Mouse (Mus musculus): ENCODE data around the gene Rpsa. TPM values are rescaled to one million over a fixed set of nuclear protein-coding genes. Genes with fewer than 3 reads are reported as not detected.

Gene Rpsa
- polyA plus RNA-seq, 1 experiment from 2014 or later: 856 TPM

- Histone ChIP-seq H3K27me3 (ENCODE audit: control insufficient read depth, insufficient read depth, low read length) (no peaks in the 10 kb centered on the region), H3K27ac (ENCODE audit: low read length) (no peak overlapping the region), H3K4me3 (ENCODE audit: low read length) (no peak overlapping the region), H3K36me3 (ENCODE audit: control insufficient read depth, insufficient read depth) (peaks cover 23% of the 10 kb centered on the region), H3K9ac (ENCODE audit: low read length) (no peak overlapping the region), H3K9me3 (replicated peaks; ENCODE audit: control insufficient read depth, low read length) (no peaks in the 10 kb centered on the region), H3K4me2 (ENCODE audit: low read depth, low read length) (no peak overlapping the region), H3K4me1 (ENCODE audit: control insufficient read depth, insufficient read depth, low read length) (no peaks in the 10 kb centered on the region)
- no peak for ATAC-seq (replicated peaks; ENCODE audit: extremely low read depth, insufficient read depth, low FRiP score)
- WGBS: 84% methylated on average over 11 of the region's 11 CpGs
These were observed 8.0 kb downstream of the Rpsa start for GRCm38 (mm10) chr9:120135454-120135853.

GRCm38 (mm10) chr9:120140652-120141051, 13.2 kb downstream of the Rpsa start:
- H3K9ac ChIP-seq (ENCODE audit: low read length): no peak overlapping the region
- 8% methylated on average over 4 of the region's 4 CpGs for WGBS
- no peak overlapping the region for H3K4me2 ChIP-seq (ENCODE audit: low read depth, low read length)
- peak; percentile 70 for ATAC-seq (replicated peaks; ENCODE audit: extremely low read depth, insufficient read depth, low FRiP score)
- no peak overlapping the region for H3K4me3 ChIP-seq (ENCODE audit: low read length)
- no peaks in the 10 kb centered on the region for H3K36me3 ChIP-seq (ENCODE audit: control insufficient read depth, insufficient read depth)
- no peak overlapping the region for H3K27ac ChIP-seq (ENCODE audit: low read length)
- no peaks in the 10 kb centered on the region for H3K4me1 ChIP-seq (ENCODE audit: control insufficient read depth, insufficient read depth, low read length)
- H3K27me3 ChIP-seq (ENCODE audit: control insufficient read depth, insufficient read depth, low read length): no peaks in the 10 kb centered on the region
- H3K9me3 ChIP-seq (replicated peaks; ENCODE audit: control insufficient read depth, low read length): no peaks in the 10 kb centered on the region

- Histone ChIP-seq H3K4me3 (ENCODE audit: low read length) (no peak overlapping the region), H3K27ac (ENCODE audit: low read length) (no peak overlapping the region), H3K4me1 (ENCODE audit: control insufficient read depth, insufficient read depth, low read length) (no peaks in the 10 kb centered on the region), H3K27me3 (ENCODE audit: control insufficient read depth, insufficient read depth, low read length) (no peaks in the 10 kb centered on the region), H3K4me2 (ENCODE audit: low read depth, low read length) (no peak overlapping the region), H3K36me3 (ENCODE audit: control insufficient read depth, insufficient read depth) (no peaks in the 10 kb centered on the region), H3K9ac (ENCODE audit: low read length) (no peak overlapping the region), H3K9me3 (replicated peaks; ENCODE audit: control insufficient read depth, low read length) (no peaks in the 10 kb centered on the region)
- ATAC-seq (replicated peaks; ENCODE audit: extremely low read depth, insufficient read depth, low FRiP score): no peak
- 80% methylated on average over 13 of the region's 13 CpGs for WGBS
These were observed 17.0 kb downstream of the Rpsa start for GRCm38 (mm10) chr9:120144474-120144873.

- ATAC-seq (replicated peaks; ENCODE audit: extremely low read depth, insufficient read depth, low FRiP score): no peak
- no peak within 1 kb of the TSS for H3K4me2 ChIP-seq (ENCODE audit: low read depth, low read length)
- 78% methylated on average over 11 of the region's 11 CpGs for WGBS
- no peaks in the 10 kb centered on the region for H3K4me1 ChIP-seq (ENCODE audit: control insufficient read depth, insufficient read depth, low read length)
- H3K9ac ChIP-seq (ENCODE audit: low read length): no peak within 1 kb of the TSS
- no peaks in the 10 kb centered on the region for H3K9me3 ChIP-seq (replicated peaks; ENCODE audit: control insufficient read depth, low read length)
- no peaks in the 10 kb centered on the region for H3K36me3 ChIP-seq (ENCODE audit: control insufficient read depth, insufficient read depth)
- H3K27ac ChIP-seq (ENCODE audit: low read length): no peak within 1 kb of the TSS
- H3K27me3 ChIP-seq (ENCODE audit: control insufficient read depth, insufficient read depth, low read length): no peaks in the 10 kb centered on the region
- H3K4me3 ChIP-seq (ENCODE audit: low read length): no peak within 1 kb of the TSS
These were observed 21.8 kb downstream of the Rpsa start, which contains the start of gene Mobp for GRCm38 (mm10) chr9:120149222-120149828. Gene Mobp, plus strand, starts transcription at chr9:120149707.

- H3K27me3 ChIP-seq (ENCODE audit: control insufficient read depth, insufficient read depth, low read length): no peaks in the 10 kb centered on the region
- no peak for ATAC-seq (replicated peaks; ENCODE audit: extremely low read depth, insufficient read depth, low FRiP score)
- WGBS: 65% methylated on average over 5 of the region's 5 CpGs
These were observed 23.7 kb downstream of the Rpsa start for GRCm38 (mm10) chr9:120151152-120151551.

GRCm38 (mm10) chr9:120151906-120152399, 24.5 kb downstream of the Rpsa start:
- Histone ChIP-seq H3K4me1 (ENCODE audit: control insufficient read depth, insufficient read depth, low read length) (no peaks in the 10 kb centered on the region), H3K36me3 (ENCODE audit: control insufficient read depth, insufficient read depth) (no peaks in the 10 kb centered on the region), H3K9ac (ENCODE audit: low read length) (no peak overlapping the region), H3K27me3 (ENCODE audit: control insufficient read depth, insufficient read depth, low read length) (no peaks in the 10 kb centered on the region), H3K4me3 (ENCODE audit: low read length) (no peak overlapping the region), H3K27ac (ENCODE audit: low read length) (no peak overlapping the region), H3K4me2 (ENCODE audit: low read depth, low read length) (no peak overlapping the region), H3K9me3 (replicated peaks; ENCODE audit: control insufficient read depth, low read length) (no peaks in the 10 kb centered on the region)
- WGBS: 76% methylated on average over 12 of the region's 12 CpGs
- no peak for ATAC-seq (replicated peaks; ENCODE audit: extremely low read depth, insufficient read depth, low FRiP score)

More at GRCm38 (mm10) chr9:120151152-120151551, 23.7 kb downstream of the Rpsa start:
- H3K9ac ChIP-seq (ENCODE audit: low read length): no peak overlapping the region
- H3K27ac ChIP-seq (ENCODE audit: low read length): no peak overlapping the region
- H3K4me1 ChIP-seq (ENCODE audit: control insufficient read depth, insufficient read depth, low read length): no peaks in the 10 kb centered on the region
- no peak overlapping the region for H3K4me3 ChIP-seq (ENCODE audit: low read length)
- H3K36me3 ChIP-seq (ENCODE audit: control insufficient read depth, insufficient read depth): no peaks in the 10 kb centered on the region
- H3K4me2 ChIP-seq (ENCODE audit: low read depth, low read length): no peak overlapping the region
- no peaks in the 10 kb centered on the region for H3K9me3 ChIP-seq (replicated peaks; ENCODE audit: control insufficient read depth, low read length)

GRCm38 (mm10) chr9:120158047-120158446, 30.6 kb downstream of the Rpsa start:
- Histone ChIP-seq H3K27ac (ENCODE audit: low read length) (no peak overlapping the region), H3K4me3 (ENCODE audit: low read length) (no peak overlapping the region), H3K4me1 (ENCODE audit: control insufficient read depth, insufficient read depth, low read length) (no peaks in the 10 kb centered on the region), H3K36me3 (ENCODE audit: control insufficient read depth, insufficient read depth) (no peaks in the 10 kb centered on the region), H3K9ac (ENCODE audit: low read length) (no peak overlapping the region), H3K4me2 (ENCODE audit: low read depth, low read length) (no peak overlapping the region), H3K27me3 (ENCODE audit: control insufficient read depth, insufficient read depth, low read length) (no peaks in the 10 kb centered on the region), H3K9me3 (replicated peaks; ENCODE audit: control insufficient read depth, low read length) (no peaks in the 10 kb centered on the region)
- 38% methylated on average over 4 of the region's 4 CpGs for WGBS
- ATAC-seq (replicated peaks; ENCODE audit: extremely low read depth, insufficient read depth, low FRiP score): no peak

- Histone ChIP-seq H3K27ac (ENCODE audit: low read length) (no peak overlapping the region), H3K4me3 (ENCODE audit: low read length) (no peak overlapping the region), H3K4me2 (ENCODE audit: low read depth, low read length) (no peak overlapping the region), H3K36me3 (ENCODE audit: control insufficient read depth, insufficient read depth) (no peaks in the 10 kb centered on the region), H3K9ac (ENCODE audit: low read length) (no peak overlapping the region), H3K9me3 (replicated peaks; ENCODE audit: control insufficient read depth, low read length) (no peaks in the 10 kb centered on the region), H3K4me1 (ENCODE audit: control insufficient read depth, insufficient read depth, low read length) (no peaks in the 10 kb centered on the region), H3K27me3 (ENCODE audit: control insufficient read depth, insufficient read depth, low read length) (peaks cover 10% of the 10 kb centered on the region)
- WGBS: 86% methylated on average over 16 of the region's 16 CpGs
- no peak for ATAC-seq (replicated peaks; ENCODE audit: extremely low read depth, insufficient read depth, low FRiP score)
These were observed 36.4 kb downstream of the Rpsa start for GRCm38 (mm10) chr9:120163862-120164261.

GRCm38 (mm10) chr9:120167826-120168225, 40.3 kb downstream of the Rpsa start:
- H3K4me2 ChIP-seq (ENCODE audit: low read depth, low read length): no peak overlapping the region
- H3K9me3 ChIP-seq (replicated peaks; ENCODE audit: control insufficient read depth, low read length): peaks cover 6% of the 10 kb centered on the region
- no peak overlapping the region for H3K4me3 ChIP-seq (ENCODE audit: low read length)
- H3K27ac ChIP-seq (ENCODE audit: low read length): no peak overlapping the region
- no peaks in the 10 kb centered on the region for H3K36me3 ChIP-seq (ENCODE audit: control insufficient read depth, insufficient read depth)
- ATAC-seq (replicated peaks; ENCODE audit: extremely low read depth, insufficient read depth, low FRiP score): no peak
- 47% methylated on average over 11 of the region's 11 CpGs for WGBS
- H3K4me1 ChIP-seq (ENCODE audit: control insufficient read depth, insufficient read depth, low read length): no peaks in the 10 kb centered on the region
- no peak overlapping the region for H3K9ac ChIP-seq (ENCODE audit: low read length)
- H3K27me3 ChIP-seq (ENCODE audit: control insufficient read depth, insufficient read depth, low read length): peaks cover 15% of the 10 kb centered on the region
